Mouse (Mus musculus) embryonic stem cell, embryonic (primary cell): ENCODE data around the gene Galnt18.

Experiments
- CTCF ChIA-PET, 4 experiments: fragments of 300-600 bp in 2 of 4; fragments of 350-600 bp in 2 of 4; sonication (Branson Sonifier 250); formaldehyde crosslinking; loops; one replicate each; lab custom pipeline; 2022; ENCODE audit warnings: inconsistent platforms in 2 of 4; lab: Charles Lee
- POLR2A ChIA-PET, 4 experiments: fragments of 300-600 bp in 2 of 4; fragments of 350-600 bp in 2 of 4; sonication (Branson Sonifier 250); formaldehyde crosslinking; loops; one replicate each; lab custom pipeline; 2022; ENCODE audit warnings: antibody characterized with exemption in 4 of 4, inconsistent platforms in 1 of 4; lab: Charles Lee

Galnt18 gene

GRCm38 (mm10) chr7:111724730-111725129 lies 55.0 kb downstream of the Galnt18 start:
- ChIA-PET CTCF (no interaction called here), POLR2A (no interaction called here)

- CTCF ChIA-PET = no interaction called here
- POLR2A ChIA-PET = no interaction called here
Observed at GRCm38 (mm10) chr7:111724004-111724403, 55.8 kb downstream of the Galnt18 start.

- ChIA-PET POLR2A (interaction anchor here in 1 of 4 experiments (0.7 kb wide), 1 partner anchor 10 kb away, joined by 3 read pairs; no protein-coding TSS in a partner anchor), CTCF (no interaction called here)
Observed at GRCm38 (mm10) chr7:111721308-111721698, 58.5 kb downstream of the Galnt18 start.

- POLR2A ChIA-PET = interaction anchor here in 1 of 4 experiments (0.7 kb wide), 1 partner anchor 9 kb away, joined by 3 read pairs; no protein-coding TSS in a partner anchor
- CTCF ChIA-PET = no interaction called here
Observed at GRCm38 (mm10) chr7:111720511-111721307, 59.1 kb downstream of the Galnt18 start.

GRCm38 (mm10) chr7:111718900-111719299 lies 60.9 kb downstream of the Galnt18 start:
- CTCF ChIA-PET = no interaction called here
- POLR2A ChIA-PET = interaction anchor here in 2 of 4 experiments (0.6 to 1.1 kb wide), 3 partner anchors 26 to 1528 kb away, joined by 3 read pairs; no protein-coding TSS in a partner anchor

GRCm38 (mm10) chr7:111714639-111715360 lies 65.0 kb downstream of the Galnt18 start:
- CTCF ChIA-PET = no interaction called here
- POLR2A ChIA-PET = no interaction called here

GRCm38 (mm10) chr7:111713828-111714600 lies 65.8 kb downstream of the Galnt18 start:
- CTCF ChIA-PET = no interaction called here

GRCm38 (mm10) chr7:111712797-111713196 lies 67.0 kb downstream of the Galnt18 start:
- ChIA-PET CTCF (no interaction called here), POLR2A (no interaction called here)

More at GRCm38 (mm10) chr7:111713828-111714600, 65.8 kb downstream of the Galnt18 start:
- POLR2A ChIA-PET = no interaction called here

GRCm38 (mm10) chr7:111711045-111711808 lies 68.5 kb downstream of the Galnt18 start:
- CTCF ChIA-PET = no interaction called here
- POLR2A ChIA-PET = interaction anchor here in 1 of 4 experiments (0.8 kb wide), 1 partner anchor 10 kb away, joined by 3 read pairs; no protein-coding TSS in a partner anchor

- ChIA-PET POLR2A (no interaction called here), CTCF (no interaction called here)
Observed at GRCm38 (mm10) chr7:111710311-111710710, 69.5 kb downstream of the Galnt18 start.

- POLR2A ChIA-PET = no interaction called here
- CTCF ChIA-PET = no interaction called here
Observed at GRCm38 (mm10) chr7:111708563-111708962, 71.2 kb downstream of the Galnt18 start.

- ChIA-PET CTCF (no interaction called here), POLR2A (no interaction called here)
Observed at GRCm38 (mm10) chr7:111702961-111703360, 76.8 kb downstream of the Galnt18 start.

- ChIA-PET CTCF (no interaction called here), POLR2A (no interaction called here)
Observed at GRCm38 (mm10) chr7:111701788-111702187, 78.0 kb downstream of the Galnt18 start.

- ChIA-PET POLR2A (no interaction called here), CTCF (no interaction called here)
Observed at GRCm38 (mm10) chr7:111699446-111699845, 80.3 kb downstream of the Galnt18 start.

- POLR2A ChIA-PET = no interaction called here
- CTCF ChIA-PET = no interaction called here
Observed at GRCm38 (mm10) chr7:111696226-111696625, 83.6 kb downstream of the Galnt18 start.

- ChIA-PET POLR2A (no interaction called here), CTCF (interaction anchor here in 1 of 4 experiments (0.6 kb wide), 1 partner anchor 275 kb away, joined by 3 read pairs; no protein-coding TSS in a partner anchor)
Observed at GRCm38 (mm10) chr7:111694312-111694711, 85.5 kb downstream of the Galnt18 start.

GRCm38 (mm10) chr7:111692641-111693261 lies 87.0 kb downstream of the Galnt18 start:
- ChIA-PET CTCF (no interaction called here), POLR2A (interaction anchor here in 1 of 4 experiments (0.5 kb wide), 1 partner anchor 261 kb away, joined by 3 read pairs; no protein-coding TSS in a partner anchor)

- ChIA-PET CTCF (interaction anchor here in 1 of 4 experiments (1.0 kb wide), 1 partner anchor 288 kb away, joined by 3 read pairs; no protein-coding TSS in a partner anchor), POLR2A (no interaction called here)
Observed at GRCm38 (mm10) chr7:111680108-111680507, 99.7 kb downstream of the Galnt18 start.
